Mouse (Mus musculus): ENCODE measurements around the gene Ubr4.

DNA sequence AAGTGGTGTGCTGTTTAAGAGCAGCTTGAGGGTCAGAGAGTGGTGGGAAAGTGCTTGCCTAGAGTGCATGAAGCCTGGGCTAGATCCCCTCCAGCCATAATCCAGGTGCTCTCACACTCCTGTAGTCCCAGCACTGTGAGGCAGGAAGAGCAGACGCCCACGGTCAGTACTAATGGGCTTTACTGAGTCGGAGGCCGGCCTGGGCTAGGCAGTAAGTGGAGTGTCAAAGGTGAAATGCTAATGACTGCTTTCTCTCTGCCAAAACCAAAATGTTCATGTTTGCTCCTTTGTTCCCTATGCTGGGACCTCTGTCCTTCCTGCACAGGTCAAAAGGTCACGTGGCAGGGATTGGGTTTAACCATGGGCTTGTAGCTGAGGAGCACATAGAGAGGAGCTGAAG, 48.1 kb downstream of the Ubr4 start:
- TF ChIP-seq CTCF (IDR thresholded peaks at IDR 0.05; ENCODE audit: extremely low read depth, insufficient read depth, low read length) (no peak), POLR2A (IDR thresholded peaks at IDR 0.05; ENCODE audit: extremely low read depth, insufficient read depth, low read length) (no peak)

Data from cortical plate, adult 2 months (tissue).